Mouse (Mus musculus): ENCODE measurements at regions not wholly inside any gene's neighbourhood (a gene's known extent, or its start where the extent isn't known, plus 50 kb on each side); places are given as distances from the start of the nearest gene placed in this dataset.
"Not testable (repeated sequence)": the region's sequence is repeated elsewhere in the genome, so short reads cannot be mapped to it uniquely, and the experiment has no call there.

DNA sequence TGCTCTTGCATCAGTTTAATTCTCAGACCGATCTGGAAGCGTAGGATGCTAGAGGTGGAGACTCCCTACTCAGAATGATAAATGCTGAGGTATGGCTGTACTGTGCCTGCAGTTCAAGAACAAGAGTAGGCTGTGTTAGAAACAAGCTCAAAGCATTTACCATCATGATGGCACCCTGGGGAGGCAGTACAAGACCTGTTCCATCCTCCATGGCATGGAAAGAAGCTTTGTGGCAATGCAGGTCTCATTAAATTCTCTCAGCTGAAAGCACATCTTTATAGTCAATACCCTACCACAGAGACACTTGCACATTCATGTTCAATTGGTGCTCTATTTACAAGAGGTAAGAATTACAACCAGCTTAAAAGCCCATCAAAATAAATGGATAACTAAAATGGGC is 209.5 kb downstream of the Tbl1xr1 start:
- DNase-seq, result no peak

GRCm38 (mm10) chr3:22293466-22293865 is 217.0 kb downstream of the Tbl1xr1 start:
- no peak for DNase-seq

- not testable (repeated sequence) for DNase-seq
These were observed 217.6 kb downstream of the Tbl1xr1 start for GRCm38 (mm10) chr3:22294081-22294480.

DNA sequence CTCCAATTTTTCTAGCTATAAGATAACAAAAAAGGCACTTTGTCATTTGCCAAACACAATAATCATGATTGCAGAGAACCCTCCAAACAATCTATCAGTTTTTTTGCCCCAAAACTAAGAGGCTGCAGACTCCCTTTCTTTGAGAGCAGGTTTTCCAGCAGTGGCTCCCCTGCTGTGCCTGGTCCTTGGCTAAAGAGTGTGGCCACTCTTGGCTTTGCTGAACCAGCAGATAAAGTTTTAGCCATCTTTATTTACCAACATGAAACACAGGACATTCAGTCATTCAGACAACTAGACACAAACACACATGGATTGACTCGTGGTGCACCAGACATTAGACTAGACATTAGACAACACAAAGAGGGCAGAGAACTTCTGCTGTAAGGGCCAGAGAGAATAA is 220.5 kb downstream of the Tbl1xr1 start:
- not testable (repeated sequence) for DNase-seq

GRCm38 (mm10) chr3:22297831-22298230 is 221.4 kb downstream of the Tbl1xr1 start:
- not testable (repeated sequence) for DNase-seq

DNA sequence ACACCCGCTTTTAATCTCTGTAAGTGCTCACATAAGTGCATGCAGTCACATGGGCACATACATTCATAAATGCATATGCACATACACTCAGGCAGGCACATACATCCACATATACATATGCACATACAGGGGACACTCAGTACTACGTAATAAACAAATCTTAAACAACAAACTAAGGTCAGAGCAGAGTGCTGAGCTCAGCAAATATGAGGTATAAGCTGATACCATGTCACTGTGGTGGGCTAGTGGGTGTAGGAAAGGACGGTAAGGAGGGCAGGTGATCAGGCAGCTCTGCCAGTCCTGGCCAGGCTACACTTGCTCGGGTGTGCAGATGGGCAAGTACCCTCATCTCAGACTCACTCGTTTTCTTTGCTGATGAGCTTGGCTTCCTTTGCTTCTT is 224.1 kb downstream of the Tbl1xr1 start:
- DNase-seq, result no peak

GRCm38 (mm10) chr3:22301991-22302517 is 225.6 kb downstream of the Tbl1xr1 start:
- DNase-seq, result no peak

GRCm38 (mm10) chr3:22304145-22304544 is 227.7 kb downstream of the Tbl1xr1 start:
- DNase-seq, result no peak

DNA sequence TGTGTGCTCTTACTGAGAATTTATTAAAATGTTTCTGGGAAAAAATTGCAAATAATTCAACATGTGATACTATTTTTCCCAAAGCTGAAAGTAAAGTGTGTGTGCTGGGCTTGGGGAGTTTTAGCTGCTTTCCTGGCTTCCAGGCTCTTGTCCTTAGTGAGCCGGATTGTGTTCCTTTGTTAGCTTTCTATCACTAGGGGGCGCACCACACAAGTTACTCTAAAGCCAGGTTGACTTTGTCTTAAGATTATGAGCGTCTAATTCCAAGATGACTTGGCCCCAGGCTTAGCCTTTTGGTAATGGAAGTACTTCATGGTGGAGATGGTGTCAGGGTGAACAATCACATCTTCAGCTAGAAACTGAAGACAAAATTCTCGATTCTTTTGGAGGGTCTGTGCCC is 230.2 kb downstream of the Tbl1xr1 start:
- peak; percentile 26 to 41 for DNase-seq

DNA sequence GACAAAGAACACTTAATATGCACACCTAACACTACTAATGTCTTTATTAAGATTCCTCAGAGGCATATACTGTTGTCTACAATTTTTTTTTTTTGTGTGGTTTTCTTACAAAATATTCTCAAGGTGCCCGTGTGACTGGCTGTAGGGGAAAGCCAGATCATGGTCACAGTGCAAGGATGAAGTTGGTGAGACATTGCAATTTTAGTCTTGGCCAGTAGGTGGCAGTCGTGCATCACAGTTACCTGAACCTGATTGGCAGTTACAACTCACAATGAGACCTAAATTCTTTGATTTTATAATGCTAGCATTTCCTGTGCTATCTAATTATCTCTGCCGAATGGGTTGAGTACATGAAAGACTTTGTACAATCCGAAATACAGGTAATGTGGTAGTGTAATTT is 232.5 kb downstream of the Tbl1xr1 start:
- peak; percentile 87 to 88 for DNase-seq

GRCm38 (mm10) chr3:22316466-22317185 is 240.2 kb downstream of the Tbl1xr1 start:
- DNase-seq, result peak; percentile 53 to 80

DNA sequence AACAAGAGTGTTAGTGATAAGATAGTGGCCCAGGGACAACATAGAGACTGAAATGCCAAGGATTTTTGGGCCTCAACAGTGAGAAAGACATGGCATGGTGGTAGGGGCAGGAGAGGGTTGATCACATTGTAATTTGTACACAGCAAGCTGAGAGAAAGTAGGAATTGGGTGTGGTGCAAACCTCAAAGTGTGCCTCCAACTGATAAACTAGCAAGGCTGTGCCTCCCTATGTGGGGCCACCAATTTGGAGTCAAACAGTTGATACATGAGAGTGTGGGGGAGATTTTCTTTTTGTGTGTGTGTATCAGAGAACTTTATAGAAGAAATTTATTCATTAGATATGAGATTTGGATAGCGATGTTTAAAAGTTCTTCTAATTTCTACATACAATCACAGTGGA is 244.0 kb downstream of the Tbl1xr1 start:
- DNase-seq, result not testable (repeated sequence)

DNA sequence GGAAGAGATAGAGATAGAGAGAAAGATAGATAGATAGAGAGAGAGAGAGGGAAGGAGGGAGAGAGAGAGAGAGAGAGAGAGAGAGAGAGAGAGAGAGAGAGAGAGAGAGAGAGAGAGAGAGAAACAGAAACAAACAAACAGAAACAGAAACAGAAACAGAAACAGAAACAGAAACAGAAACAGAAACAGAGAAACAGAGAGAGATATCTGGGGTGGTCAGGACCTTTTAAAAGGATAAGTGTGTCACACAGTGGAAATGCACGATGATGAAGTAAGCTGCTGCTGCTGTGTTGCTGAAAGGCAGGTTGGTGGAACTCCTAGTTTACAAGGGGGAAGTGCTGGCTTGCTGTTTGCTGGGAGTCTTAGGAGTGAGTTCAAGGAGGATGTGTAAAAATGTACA is 254.8 kb downstream of the Tbl1xr1 start:
- no peak for DNase-seq
